Mouse (Mus musculus) retina, adult 2 months (tissue): ENCODE measurements at regions not wholly inside any gene's neighbourhood (a gene's known extent, or its start where the extent isn't known, plus 50 kb on each side); places are given as distances from the start of the nearest gene placed in this dataset.

Experiments used
- DNase-seq: peaks from one replicate; pipeline ENCODE4 v3.0.0-alpha.2; 2012; ENCODE audit warnings: low read depth, low spot score

GRCm38 (mm10) chr9:46738056-46738455 is 260.5 kb upstream of the Gm4791 start:
- DNase-seq, result no peak

DNA sequence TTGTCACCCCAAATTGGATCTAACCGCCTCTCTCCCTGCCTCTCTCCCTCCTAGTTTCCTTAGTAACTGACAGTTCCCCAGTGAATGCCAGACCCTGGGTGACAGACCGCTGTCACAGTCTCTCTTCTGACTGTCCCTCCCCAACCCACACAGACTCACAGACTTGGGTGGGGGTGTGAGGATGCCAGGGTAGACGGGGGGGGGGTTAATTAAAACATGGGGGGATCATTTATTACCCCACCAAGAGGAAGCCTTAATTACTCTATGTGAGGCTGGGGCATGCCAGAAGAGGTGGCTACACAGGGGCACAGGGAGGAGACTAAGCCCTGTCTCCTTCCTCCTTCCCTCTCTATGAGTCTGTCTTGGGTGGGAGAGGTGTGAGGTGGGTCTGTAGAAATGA is 261.1 kb upstream of the Gm4791 start:
- no peak for DNase-seq

DNA sequence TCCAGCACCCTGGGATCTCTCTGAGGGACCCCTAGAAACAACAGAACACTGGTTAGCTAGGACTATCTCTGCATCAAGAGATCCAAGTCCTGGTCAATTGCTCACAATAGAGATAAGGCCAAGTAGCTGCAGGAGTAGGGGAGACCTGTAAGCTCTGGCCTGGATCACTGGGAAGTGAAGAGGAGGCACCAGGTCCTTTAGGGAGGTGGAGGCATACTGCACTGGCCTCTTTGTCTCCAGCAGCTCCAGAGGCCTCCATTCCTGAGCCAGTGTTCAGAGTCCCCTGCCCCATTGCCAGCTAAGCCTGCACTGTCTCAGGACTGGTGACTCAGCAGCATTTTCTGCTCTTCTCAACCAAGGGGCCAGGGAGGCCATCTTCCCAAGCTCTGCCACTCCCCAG is 262.3 kb upstream of the Gm4791 start:
- no peak for DNase-seq

- peak; percentile 64 for DNase-seq
Measured at GRCm38 (mm10) chr9:46735664-46736067, 262.9 kb upstream of the Gm4791 start.

GRCm38 (mm10) chr9:46728465-46728864 is 270.1 kb upstream of the Gm4791 start:
- DNase-seq, result no peak

- DNase-seq, result no peak
Measured at GRCm38 (mm10) chr9:46724231-46724630, 274.3 kb upstream of the Gm4791 start.

- DNase-seq, result no peak
Measured at GRCm38 (mm10) chr9:46713415-46713814, 285.1 kb upstream of the Gm4791 start.

DNA sequence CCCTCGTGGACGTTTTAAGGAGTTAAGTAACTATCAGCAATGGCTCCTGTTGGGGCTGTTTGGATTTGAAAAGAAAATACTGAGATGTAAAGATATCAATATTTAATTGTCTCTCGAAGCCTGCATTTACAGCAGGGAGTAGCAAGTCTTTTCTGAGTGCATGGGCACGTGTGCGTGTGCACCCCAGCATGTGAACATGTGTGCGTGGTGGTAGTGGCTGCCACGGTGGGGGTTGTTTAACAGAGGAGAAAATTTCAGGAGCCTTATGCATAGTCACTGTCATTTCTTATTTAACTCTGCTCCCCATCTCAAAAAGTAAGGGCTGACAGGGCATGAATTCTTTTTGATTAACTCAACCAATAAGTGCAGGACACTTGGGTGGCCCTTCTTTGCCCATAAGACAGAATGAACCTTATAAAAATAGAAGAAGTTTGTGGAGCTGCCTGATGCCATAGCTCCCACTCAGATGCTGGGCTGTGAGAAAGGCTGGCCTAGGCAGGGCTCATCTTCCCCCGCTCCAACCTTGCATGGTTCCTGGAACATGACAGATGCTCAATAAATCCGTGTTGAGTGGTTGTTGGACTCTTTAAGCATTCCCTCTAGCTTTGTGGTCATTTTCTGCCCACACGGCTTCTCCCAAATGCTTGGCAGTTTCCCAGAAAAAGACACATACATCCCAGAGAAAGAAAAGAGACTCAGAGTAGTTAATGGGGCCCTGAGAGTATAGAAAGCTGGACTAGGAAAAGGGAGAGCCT is 294.2 kb upstream of the Gm4791 start:
- DNase-seq, result no peak

DNA sequence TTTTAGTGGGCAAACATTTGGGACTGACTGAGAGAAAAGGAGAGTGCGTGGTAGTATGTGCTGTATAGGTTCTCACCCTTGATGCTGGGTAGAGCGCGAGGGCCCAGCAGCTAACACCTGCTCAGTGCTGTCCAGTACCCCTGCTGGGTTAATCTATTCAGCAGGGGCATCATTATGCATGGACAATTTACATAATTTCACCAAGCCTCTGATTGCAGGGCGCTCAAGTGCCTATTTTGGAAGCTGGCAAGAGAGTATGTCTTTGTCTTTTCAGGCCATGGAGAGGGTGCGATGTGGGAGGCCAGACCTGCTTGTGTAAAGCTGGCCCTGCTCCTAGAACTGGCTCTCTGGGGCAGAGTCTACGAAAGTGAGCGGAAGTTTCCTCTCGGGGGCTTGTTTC is 294.9 kb upstream of the Gm4791 start:
- no peak for DNase-seq

DNA sequence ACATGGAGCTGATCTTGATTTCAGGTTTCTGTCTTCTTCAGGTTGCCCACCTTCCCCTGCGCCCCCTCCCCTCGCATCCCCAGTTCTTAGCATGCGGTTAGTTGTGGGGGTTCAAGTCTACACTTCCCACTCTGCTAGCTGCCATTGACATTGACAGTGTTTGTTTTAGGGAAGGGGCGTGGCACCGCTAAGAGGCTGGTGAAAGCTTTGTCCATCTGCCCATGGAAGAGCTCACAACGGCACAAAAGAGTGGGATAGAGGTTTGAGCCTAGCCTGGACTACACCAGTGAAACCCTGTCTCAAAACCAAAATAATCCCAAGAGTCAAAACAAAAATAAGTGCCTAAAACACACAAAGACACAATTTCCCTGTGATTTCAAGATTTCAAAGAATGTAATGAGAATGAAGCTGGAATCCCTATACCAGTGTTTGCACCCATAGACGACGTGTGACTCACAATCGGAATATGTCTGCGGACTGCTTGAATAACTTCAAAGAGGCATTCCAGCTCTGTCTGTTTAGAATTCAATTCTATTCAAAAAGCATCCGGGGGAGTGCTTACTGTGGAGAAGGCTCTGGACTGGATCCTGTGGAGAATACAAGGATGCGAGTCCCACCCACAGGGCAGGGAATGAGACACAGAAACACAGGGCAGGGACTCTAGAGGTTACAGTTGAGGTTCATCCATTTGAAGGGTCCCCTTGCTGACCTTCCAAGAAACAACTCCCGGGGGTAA is 295.5 kb upstream of the Gm4791 start:
- no peak for DNase-seq

- no peak for DNase-seq
Measured at GRCm38 (mm10) chr9:46702053-46702900, 296.3 kb upstream of the Gm4791 start.

GRCm38 (mm10) chr9:46696171-46696570 is 302.4 kb upstream of the Gm4791 start:
- DNase-seq, result no peak

GRCm38 (mm10) chr9:46689331-46689730 is 309.2 kb upstream of the Gm4791 start:
- no peak for DNase-seq

DNA sequence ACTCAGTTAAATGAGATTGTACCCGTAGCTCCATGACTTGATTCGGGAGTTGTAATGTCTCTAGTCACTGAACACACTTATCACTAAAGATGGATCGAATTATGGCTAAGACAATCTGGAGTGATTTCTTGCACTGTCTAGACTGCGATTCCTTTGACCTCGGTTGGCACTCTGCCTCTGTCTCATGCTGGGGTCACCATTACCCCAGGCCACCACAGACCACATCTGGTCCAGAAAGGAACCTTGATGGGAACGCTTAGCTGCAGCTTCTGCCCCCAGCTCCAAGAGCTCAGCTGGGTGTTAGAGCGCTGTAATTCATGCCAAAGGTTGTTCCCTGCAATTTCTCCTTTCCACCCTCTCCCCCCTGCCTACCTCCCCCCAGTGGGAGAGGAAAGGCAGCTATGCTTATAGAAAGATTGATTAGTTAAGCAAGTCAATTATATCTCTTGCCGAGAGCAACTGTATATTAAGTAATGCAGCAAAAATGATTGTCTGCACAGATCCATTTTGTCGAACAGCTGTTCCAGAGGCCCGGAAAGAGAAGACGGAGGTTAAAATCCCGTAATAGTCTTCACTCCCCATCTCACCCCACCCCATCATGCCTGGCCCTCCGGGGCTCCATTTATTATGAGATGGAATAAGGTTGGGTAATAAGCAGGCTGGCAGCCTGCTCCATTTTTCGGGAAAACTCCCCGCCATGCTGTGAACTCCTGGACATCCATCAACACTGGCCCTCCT is 314.3 kb upstream of the Gm4791 start:
- no peak for DNase-seq

DNA sequence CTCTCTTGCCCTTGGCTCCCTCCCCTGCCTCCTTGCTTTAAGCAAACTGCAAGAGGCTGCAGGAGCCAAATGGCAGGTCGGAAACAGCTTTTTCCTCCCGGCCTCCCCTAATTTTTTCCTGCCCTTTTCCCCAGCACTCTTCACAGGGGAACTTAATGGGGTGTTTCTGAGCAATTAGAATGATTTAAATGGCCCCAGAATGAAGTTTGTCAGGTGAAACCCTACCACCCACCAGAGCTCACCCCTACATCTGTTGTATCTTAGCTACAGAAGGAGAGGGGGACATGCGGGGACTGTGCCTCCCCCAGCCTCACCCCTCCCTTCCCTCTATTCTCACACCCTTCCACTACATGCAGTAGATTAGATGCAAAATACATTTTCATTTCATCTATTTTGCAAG is 326.5 kb upstream of the Gm4791 start:
- DNase-seq, result no peak

GRCm38 (mm10) chr9:46654422-46654821 is 334.6 kb upstream of the 4931429L15Rik start:
- DNase-seq, result no peak

- no peak for DNase-seq
Measured at GRCm38 (mm10) chr9:46647238-46647922, 327.6 kb upstream of the 4931429L15Rik start.

- DNase-seq, result no peak
Measured at GRCm38 (mm10) chr9:46645469-46645884, 325.7 kb upstream of the 4931429L15Rik start.

DNA sequence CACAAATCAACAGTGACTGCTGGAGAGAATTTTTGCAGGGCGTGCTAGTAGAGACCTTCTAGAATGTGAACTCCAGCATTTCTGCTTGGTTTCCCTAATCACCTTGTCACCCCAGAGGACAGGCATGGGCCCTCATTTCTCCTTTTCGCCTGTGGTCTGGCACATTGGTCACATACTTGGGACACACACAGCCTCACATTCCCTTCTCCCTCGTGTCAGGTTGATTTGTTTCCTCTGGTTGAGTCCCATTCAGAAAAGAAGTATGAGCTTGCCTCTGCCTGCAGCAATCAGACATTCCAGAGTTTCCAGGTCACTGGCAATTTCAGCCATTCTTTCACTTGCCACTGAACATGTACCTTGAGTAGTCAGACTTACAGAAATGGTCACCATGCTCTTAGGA is 323.8 kb upstream of the 4931429L15Rik start:
- DNase-seq, result no peak

- DNase-seq, result no peak
Measured at GRCm38 (mm10) chr9:46642696-46643095, 322.9 kb upstream of the 4931429L15Rik start.
